Mouse (Mus musculus) thymus, adult 2 months (tissue): Measurements from ENCODE around the gene Gm49510. TPM values are rescaled to one million over a fixed set of nuclear protein-coding genes. Genes with fewer than 3 reads are reported as not detected.

Source experiments
- DNase-seq: peaks from one replicate; pipeline ENCODE4 v3.0.0; 2021
- H3K27ac ChIP-seq: fragments of 200-500 bp; 2 replicates; pipeline ENCODE4 v1.5.1; 2012; ENCODE audit warnings: low read length, control low read depth; ENCODE audit not compliant: control insufficient read depth, insufficient read depth
- H3K27me3 ChIP-seq: fragments of 200-500 bp; 2 replicates; pipeline ENCODE4 v1.6.1; 2012; ENCODE audit warnings: mild to moderate bottlenecking, low read length, moderate library complexity, mixed read lengths; ENCODE audit not compliant: control insufficient read depth, insufficient read depth
- H3K36me3 ChIP-seq: fragments of 200-500 bp; 2 replicates; pipeline ENCODE4 v1.6.1; 2012; ENCODE audit warnings: mild to moderate bottlenecking, low read length, moderate library complexity; ENCODE audit not compliant: control insufficient read depth, insufficient read depth
- H3K4me1 ChIP-seq: fragments of 200-500 bp; replicated peaks from 2 replicates; pipeline ENCODE4 v1.6.1; 2012; ENCODE audit warnings: low read length; ENCODE audit not compliant: control insufficient read depth, insufficient read depth
- H3K4me3 ChIP-seq: fragments of 200-500 bp; 2 replicates; pipeline ENCODE4 v1.5.1; 2012; ENCODE audit warnings: mild to moderate bottlenecking, low read length, control low read depth, moderate library complexity; ENCODE audit not compliant: control insufficient read depth, insufficient read depth
- CTCF ChIP-seq: fragments of 200-500 bp; IDR thresholded peaks from 2 replicates; pipeline ENCODE4 v1.5.1; 2012; ENCODE audit warnings: mild to moderate bottlenecking, control low read depth, low read length, moderate library complexity, borderline replicate concordance; ENCODE audit not compliant: control insufficient read depth, poor library complexity, insufficient read depth; ENCODE audit errors: extremely low read depth
- POLR2A ChIP-seq: fragments of 200-500 bp; IDR thresholded peaks from 2 replicates; pipeline ENCODE4 v1.6.1; 2012; ENCODE audit warnings: mild to moderate bottlenecking, low read length, control low read depth, moderate library complexity; ENCODE audit not compliant: control insufficient read depth, poor library complexity, insufficient read depth; ENCODE audit errors: extremely low read depth
- WGBS: fragments of 180-500 bp; shearing (Covaris S2); methylation state at CpG from one replicate; pipeline ENCODE4 v1.1.7; 2018; 5-methylcytosine and 5-hydroxymethylcytosine counted together
- polyA plus RNA-seq: library from polyadenylated mRNA; depleted of rRNA; stranded (reverse); fragments of >200 nt; gene quantifications from 2 replicates; pipeline ENCODE4 v1.2.3, GENCODE M21; 2012

Gm49510 gene
- polyA plus RNA-seq, 1 experiment, result 0.08 TPM

DNA sequence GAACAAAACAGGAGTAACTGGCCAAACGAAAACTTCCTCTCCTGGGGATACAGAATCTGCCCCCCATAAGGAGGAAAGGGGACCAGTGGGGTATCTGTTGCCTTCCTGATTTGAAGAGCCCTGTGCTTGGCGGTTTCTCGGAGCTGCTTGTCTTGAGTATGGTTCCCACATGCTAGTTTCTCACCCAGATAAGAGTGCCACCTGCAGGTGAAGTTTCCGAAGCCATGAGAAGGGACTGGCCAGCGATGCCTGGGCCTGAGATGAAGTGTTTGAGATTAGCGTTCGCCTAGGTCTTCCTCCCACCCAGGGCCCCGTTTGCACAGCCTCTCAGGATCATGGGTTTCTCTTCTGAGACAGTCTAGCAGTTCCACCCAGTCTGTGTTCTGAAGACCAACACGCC, 12.6 kb downstream of the Gm49510 start:
- H3K27me3 ChIP-seq, result no peaks in the 10 kb centered on the region
- peak; percentile 56 for DNase-seq
- H3K36me3 ChIP-seq, result peaks cover 30% of the 10 kb centered on the region
- H3K4me3 ChIP-seq, result no peak overlapping the region
- no peak overlapping the region for H3K27ac ChIP-seq
- TF ChIP-seq CTCF (no peak), POLR2A (no peak)
- 43% methylated on average over 9 of the region's 9 CpGs for WGBS
- H3K4me1 ChIP-seq, result peaks cover 26% of the 10 kb centered on the region

GRCm38 (mm10) chr15:78913632-78914090, 14.2 kb downstream of the Gm49510 start, which contains the start of gene Pdxp:
Gene Pdxp (plus strand): TSS chr15:78913919.
- peaks cover 26% of the 10 kb centered on the region for H3K4me1 ChIP-seq
- peak within 1 kb of the TSS; percentile 70 for H3K4me3 ChIP-seq
- H3K27me3 ChIP-seq, result no peaks in the 10 kb centered on the region
- WGBS, result under 1% methylated on average over 51 of the region's 51 CpGs
- no peak within 1 kb of the TSS for H3K27ac ChIP-seq
- H3K36me3 ChIP-seq, result peaks cover 15% of the 10 kb centered on the region
- DNase-seq, result peak; percentile 96
- TF ChIP-seq POLR2A (peak; percentile 90), CTCF (peak; percentile 46; the same call in 1 of the 2 replicates)

DNA sequence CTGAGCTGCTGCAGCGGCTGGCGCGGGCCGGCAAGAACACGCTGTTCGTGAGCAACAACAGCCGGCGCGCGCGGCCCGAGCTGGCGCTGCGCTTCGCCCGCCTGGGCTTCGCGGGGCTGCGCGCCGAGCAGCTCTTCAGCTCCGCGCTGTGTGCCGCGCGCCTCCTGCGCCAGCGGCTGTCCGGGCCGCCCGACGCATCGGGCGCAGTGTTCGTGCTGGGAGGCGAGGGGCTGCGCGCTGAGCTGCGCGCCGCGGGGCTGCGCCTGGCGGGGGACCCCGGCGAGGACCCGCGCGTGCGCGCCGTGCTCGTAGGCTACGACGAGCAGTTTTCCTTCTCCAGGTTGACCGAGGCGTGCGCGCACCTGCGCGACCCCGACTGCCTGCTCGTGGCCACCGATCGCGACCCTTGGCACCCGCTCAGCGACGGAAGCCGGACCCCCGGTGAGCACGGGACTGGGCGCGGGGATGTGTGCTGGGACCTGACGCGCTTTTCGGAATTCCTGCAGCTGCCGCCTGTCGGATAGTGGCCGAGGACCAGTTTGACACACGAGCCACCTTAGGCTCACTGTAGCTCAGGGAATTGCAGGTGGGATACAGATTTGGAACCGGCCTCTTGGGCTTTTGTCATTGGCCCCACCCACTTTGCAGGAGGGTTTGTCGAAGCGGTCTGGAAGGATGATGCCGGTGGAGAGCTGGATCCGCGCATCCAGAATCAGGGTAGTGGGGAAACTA, 14.8 kb downstream of the Gm49510 start:
- peaks cover 9% of the 10 kb centered on the region for H3K36me3 ChIP-seq

DNA sequence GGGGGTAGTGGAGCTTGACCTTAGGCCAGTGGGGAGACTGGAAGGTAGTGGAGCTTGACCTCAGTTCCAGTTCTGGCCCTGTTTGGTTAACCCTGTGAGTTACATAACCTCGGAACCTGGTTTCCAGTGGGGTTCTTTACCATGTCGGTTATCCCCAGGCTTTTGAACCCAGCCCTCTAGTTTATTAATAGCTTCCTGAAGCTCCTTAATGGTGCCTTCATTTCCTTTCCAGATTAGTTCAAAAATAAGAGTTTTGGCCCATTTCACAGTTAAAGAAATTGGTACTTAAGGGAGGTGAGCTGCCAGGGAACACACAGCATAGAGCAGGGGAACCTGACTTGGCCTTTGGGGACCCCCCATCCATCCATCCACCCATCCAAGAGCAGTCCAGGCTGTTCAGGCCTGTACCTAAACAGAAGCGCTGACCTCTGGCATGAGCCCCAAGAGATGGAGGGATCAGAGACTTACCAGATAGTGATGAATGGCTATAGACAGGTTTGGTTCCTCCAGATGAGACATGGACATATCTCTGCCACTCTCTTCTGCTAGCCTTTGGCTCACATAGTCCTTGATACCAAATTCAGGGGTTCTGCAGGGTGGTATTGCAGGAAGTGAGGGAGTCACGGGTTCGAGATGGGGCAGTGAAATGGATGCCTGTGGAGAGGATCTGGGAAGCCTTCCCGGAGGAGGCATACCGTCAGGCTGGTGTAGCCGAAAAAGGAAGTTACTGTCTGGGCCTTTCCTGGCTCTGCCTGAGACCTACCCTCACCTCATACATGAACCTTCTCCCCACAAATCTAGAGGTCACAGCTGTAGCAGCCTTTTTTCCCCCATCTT, 15.6 kb downstream of the Gm49510 start:
- Histone ChIP-seq H3K27me3 (no peaks in the 10 kb centered on the region), H3K4me1 (peaks cover 30% of the 10 kb centered on the region), H3K4me3 (peak overlapping the region; percentile 70), H3K27ac (no peak overlapping the region), H3K36me3 (peaks cover under 1% of the 10 kb centered on the region)
- no peak for DNase-seq
- WGBS, result 45% methylated on average over 8 of the region's 8 CpGs
- no peak for TF ChIP-seq POLR2A
- no peak for TF ChIP-seq CTCF

More for the DNA sequence above, 14.8 kb downstream of the Gm49510 start:
- WGBS, result 1% methylated on average over 87 of the region's 87 CpGs
- peak; percentile 54 for DNase-seq
- Histone ChIP-seq H3K4me1 (peaks cover 29% of the 10 kb centered on the region), H3K4me3 (peak overlapping the region; percentile 70), H3K27me3 (no peaks in the 10 kb centered on the region), H3K27ac (no peak overlapping the region)
- TF ChIP-seq POLR2A, result no peak
- no peak for TF ChIP-seq CTCF

- TF ChIP-seq POLR2A (no peak), CTCF (no peak; the same call in 1 of the 2 replicates)
- 7% methylated on average over 8 of the region's 8 CpGs for WGBS
- Histone ChIP-seq H3K27ac (no peak overlapping the region), H3K4me3 (no peak overlapping the region), H3K4me1 (peaks cover 30% of the 10 kb centered on the region), H3K36me3 (no peaks in the 10 kb centered on the region), H3K27me3 (no peaks in the 10 kb centered on the region)
- peak; percentile 82 for DNase-seq
Measured at GRCm38 (mm10) chr15:78915660-78916017, 16.2 kb downstream of the Gm49510 start.

DNA sequence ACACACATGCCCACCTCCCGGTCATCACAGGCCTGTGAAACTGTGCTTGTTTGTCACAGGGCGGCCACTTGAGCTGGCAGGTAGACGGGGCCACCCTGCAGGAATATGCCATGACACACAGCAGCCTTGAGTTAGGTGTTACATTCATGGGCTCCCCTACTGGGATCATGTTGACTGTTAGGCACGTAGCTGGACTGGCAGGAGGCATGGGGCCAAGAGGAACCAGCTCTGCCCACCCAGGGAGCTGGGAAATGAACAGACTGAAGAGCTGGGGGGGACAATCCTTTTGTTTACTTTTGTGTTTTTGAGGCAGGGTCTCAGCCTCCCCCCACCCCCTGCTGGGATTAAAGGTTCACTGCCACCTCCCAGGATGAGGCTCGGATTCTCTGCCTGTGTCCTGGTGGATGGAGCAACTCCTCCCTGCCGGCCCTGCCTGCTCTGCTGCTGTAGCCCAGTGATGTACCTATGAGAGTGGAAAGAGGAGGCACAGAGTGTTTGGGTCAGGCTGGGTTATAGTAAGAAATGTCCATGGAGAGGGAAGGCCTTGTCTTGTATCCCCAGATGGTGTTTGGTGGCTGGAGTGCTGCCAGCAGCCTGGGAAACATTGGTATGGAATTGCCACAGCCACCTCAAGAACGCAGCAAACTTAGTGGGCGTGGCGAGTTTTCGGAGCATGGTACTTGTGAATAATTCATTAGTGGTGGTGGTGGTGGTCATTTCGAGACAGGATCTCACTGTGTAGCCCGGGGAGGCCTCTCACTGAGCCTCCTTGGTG, 16.8 kb downstream of the Gm49510 start:
- no peaks in the 10 kb centered on the region for H3K36me3 ChIP-seq

More for the DNA sequence above, 16.8 kb downstream of the Gm49510 start:
- Histone ChIP-seq H3K27me3 (no peaks in the 10 kb centered on the region), H3K4me1 (peaks cover 30% of the 10 kb centered on the region), H3K4me3 (no peak overlapping the region), H3K27ac (no peak overlapping the region)
- TF ChIP-seq POLR2A (no peak), CTCF (peak; percentile 33; the same call in 1 of the 2 replicates)
- WGBS, result 87% methylated on average over 12 of the region's 12 CpGs
- no peak for DNase-seq
